8 mouse cellular contexts compared by ENCODE assay signal in the genomic region with DNA sequence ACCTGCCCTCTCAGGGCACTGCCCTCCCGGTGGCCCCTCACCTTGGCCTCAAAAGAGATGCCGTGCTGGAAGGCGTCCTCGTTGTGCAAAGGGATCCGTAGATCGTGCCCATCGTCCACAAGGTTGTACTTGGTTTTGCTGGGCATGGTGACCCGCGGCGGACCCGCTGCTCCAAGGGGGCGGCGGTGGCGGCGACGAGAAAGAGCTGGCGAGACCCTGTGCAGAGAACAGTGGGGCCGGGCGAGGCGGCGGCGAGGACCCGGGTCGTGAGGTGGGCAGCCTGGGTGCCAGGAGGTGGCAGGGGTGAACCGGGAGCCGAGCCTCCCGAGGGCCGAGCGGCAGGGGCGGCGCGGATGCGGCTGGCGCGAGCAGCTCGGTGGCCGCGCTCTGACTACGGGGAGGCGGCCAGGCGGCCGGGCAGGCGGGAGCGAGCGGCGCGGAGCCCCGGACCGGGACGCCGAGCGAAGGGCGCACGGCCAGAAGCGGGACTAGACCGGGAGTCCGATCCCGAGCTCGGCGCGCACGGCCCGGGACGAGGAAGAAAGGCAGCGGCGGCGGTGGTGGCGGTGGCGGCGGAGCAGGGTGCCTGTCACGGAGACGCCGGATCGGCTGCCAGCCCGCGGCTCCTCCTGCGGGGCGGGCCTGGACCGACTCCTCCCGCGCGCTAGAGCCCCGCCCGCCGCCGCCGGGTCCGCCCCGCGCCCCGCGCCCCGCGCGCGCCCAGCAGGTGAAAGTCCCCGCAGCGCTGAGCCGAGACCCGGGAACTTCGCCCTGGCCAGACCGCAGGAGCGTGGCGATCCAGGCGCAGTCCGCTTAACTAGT. TPM values are rescaled to one million over a fixed set of nuclear protein-coding genes. Genes with fewer than 3 reads are reported as not detected.
DNase-seq lines count a peak whose midpoint lies in the region; ATAC-seq and TF ChIP-seq lines count a peak whose summit lies in the region.

Gene Nos1ap (minus strand): TSS at position 643 of the 822 bp plus-strand sequence.

- peak within 1 kb of the TSS; percentile 94 for H3K4me2 ChIP-seq in forebrain, embryonic 14.5 days (ENCODE audit: low read length)
- peak within 1 kb of the TSS; percentile 95 for H3K4me2 ChIP-seq in liver, embryonic 14.5 days (ENCODE audit: low read depth)

- H3ac ChIP-seq in C2C12 (ENCODE audit: control insufficient read depth, insufficient read length, low read depth), result peak within 1 kb of the TSS; percentile 72

- under 1% methylated on average over 56 of the region's 106 CpGs for WGBS in forebrain, embryonic 14.5 days
- under 1% methylated on average over 92 of the region's 106 CpGs for WGBS in liver, embryonic 14.5 days (ENCODE audit: insufficient replicate concordance)

- DNase-seq in cerebellum, adult 11-12 months, result peak; percentile 78
- peak; percentile 82 for DNase-seq in forebrain, embryonic 14.5 days (ENCODE audit: low spot score)
- peak; percentile 84 to 89 for DNase-seq in heart, postnatal 10 days
- DNase-seq in kidney, postnatal 4 days, result peak; percentile 85 to 91
- peak; percentile 49 to 52 (median 51) for DNase-seq in liver, embryonic 14.5 days (ENCODE audit: low read depth in 3 of 3, low spot score in 3 of 3)
- DNase-seq in natural killer cell, adult 2 months (ENCODE audit: low spot score in 2 of 2), result peak; percentile 20 to 34
- DNase-seq in splenic B cell, adult 2 months (ENCODE audit: low read depth, low spot score), result peak; percentile 16

- no peaks in the 10 kb centered on the region for H3K36me3 ChIP-seq in C2C12 (ENCODE audit: control insufficient read depth, insufficient read depth)
- H3K36me3 ChIP-seq in forebrain, embryonic 14.5 days (ENCODE audit: control insufficient read depth, insufficient read depth, low read length), result no peaks in the 10 kb centered on the region
- no peaks in the 10 kb centered on the region; the same call in 1 of the 2 replicates for H3K36me3 ChIP-seq in liver, embryonic 14.5 days (replicated peaks; ENCODE audit: control insufficient read depth, insufficient read depth, low read depth)
- no peaks in the 10 kb centered on the region for H3K36me3 ChIP-seq in splenic B cell, adult 2 months (ENCODE audit: control insufficient read depth, insufficient read depth, low read length, poor library complexity, severe bottlenecking)

- H3K27ac ChIP-seq in forebrain, embryonic 14.5 days (ENCODE audit: low read depth, low read length), result peak within 1 kb of the TSS; percentile 76
- H3K27ac ChIP-seq in liver, embryonic 14.5 days, result no peak within 1 kb of the TSS

- H3K9me3 ChIP-seq in forebrain, embryonic 14.5 days (replicated peaks; ENCODE audit: control insufficient read depth, low read length), result no peaks in the 10 kb centered on the region
- H3K9me3 ChIP-seq in liver, embryonic 14.5 days (ENCODE audit: control insufficient read depth, low read length), result no peaks in the 10 kb centered on the region

- peaks cover 36% of the 10 kb centered on the region for H3K27me3 ChIP-seq in C2C12 (ENCODE audit: control insufficient read depth, insufficient read depth, insufficient read length)
- H3K27me3 ChIP-seq in forebrain, embryonic 14.5 days (replicated peaks; ENCODE audit: control insufficient read depth, insufficient read depth, low read length), result no peaks in the 10 kb centered on the region
- peaks cover 12% of the 10 kb centered on the region for H3K27me3 ChIP-seq in liver, embryonic 14.5 days (ENCODE audit: control insufficient read depth, insufficient read depth, low read length)
- H3K27me3 ChIP-seq in splenic B cell, adult 2 months (ENCODE audit: control insufficient read depth, insufficient read depth, low read length, poor library complexity, severe bottlenecking), result no peaks in the 10 kb centered on the region

- no peaks in the 10 kb centered on the region for H3K79me2 ChIP-seq in C2C12 (ENCODE audit: control insufficient read depth, insufficient read depth)

- TF ChIP-seq CTCF in C2C12 (IDR thresholded peaks at IDR 0.05; ENCODE audit: control insufficient read depth, insufficient read depth, insufficient read length), result no peak
- no peak for TF ChIP-seq CTCF in liver, embryonic 14.5 days (IDR thresholded peaks at IDR 0.05; ENCODE audit: low read depth)

- intact Hi-C loops in heart, postnatal 10 days (cut with DNase I), result loop anchor here (5.0 kb wide), 1 partner anchor 297 kb away; no protein-coding TSS in a partner anchor

- no peak for TF ChIP-seq EP300 in liver, embryonic 14.5 days (IDR thresholded peaks at IDR 0.05; ENCODE audit: low read depth)

- peak; percentile 96 for ATAC-seq in forebrain, embryonic 14.5 days
- peak; percentile 97 for ATAC-seq in liver, embryonic 14.5 days (ENCODE audit: insufficient read depth)

- H3K9ac ChIP-seq in forebrain, embryonic 14.5 days (ENCODE audit: low read length), result peak within 1 kb of the TSS; percentile 91
- H3K9ac ChIP-seq in liver, embryonic 14.5 days (replicated peaks), result peak within 1 kb of the TSS; percentile 83

- H3K4me1 ChIP-seq in forebrain, embryonic 14.5 days (ENCODE audit: control insufficient read depth, insufficient read depth, low read length), result peaks cover 13% of the 10 kb centered on the region; the same call in 1 of the 2 replicates
- peaks cover 0 to 6% of the 10 kb centered on the region in 2 experiments; a peak in 1 of 4 replicates for H3K4me1 ChIP-seq in liver, embryonic 14.5 days (replicated peaks; ENCODE audit: control insufficient read depth in 2 of 2, insufficient read depth in 2 of 2, low read length in 1 of 2)

- no peaks in the 10 kb centered on the region for H3K79me3 ChIP-seq in C2C12 (ENCODE audit: low read depth)

- H3K4me3 ChIP-seq in C2C12 (ENCODE audit: insufficient read depth, poor library complexity, severe bottlenecking), result peak within 1 kb of the TSS; percentile 29
- H3K4me3 ChIP-seq in forebrain, embryonic 14.5 days (ENCODE audit: low read depth, low read length), result peak within 1 kb of the TSS; percentile 89
- peak within 1 kb of the TSS; percentile 77 to 79 for H3K4me3 ChIP-seq in liver, embryonic 14.5 days (ENCODE audit: insufficient read depth in 1 of 2, low read depth in 2 of 2, low read length in 2 of 2)

TF ChIP-seq in C2C12, 6 proteins besides CTCF, POLR2A, EP300 and RAD21:
- no peak for TF ChIP-seq MYOD1 (IDR thresholded peaks at IDR 0.05; ENCODE audit: control insufficient read depth, insufficient read length, low read depth)
- no peak for TF ChIP-seq MAX (IDR thresholded peaks at IDR 0.05)
- TF ChIP-seq USF1 (IDR thresholded peaks at IDR 0.05; ENCODE audit: low read depth), result no peak
- no peak for TF ChIP-seq MYOG (IDR thresholded peaks at IDR 0.05; ENCODE audit: control insufficient read depth, extremely low read depth, insufficient read length)
- TF ChIP-seq FOSL1 (IDR thresholded peaks at IDR 0.05; ENCODE audit: insufficient read depth, low read length, poor library complexity, severe bottlenecking), result no peak

RNA-seq across cellular contexts. Expression of gene Nos1ap, which starts in this region (rescaled TPM):
- 0.14 TPM for polyA plus RNA-seq in C2C12 (2012; fragmentation: generic; extraction: Trizol)
- polyA plus RNA-seq in forebrain, embryonic 14.5 days (2014; fragmentation: Nextera tagmentation; extraction: Ambion mirVana), result 8.4 and 11.3 TPM in 2 replicates
- total RNA-seq in heart, postnatal 10 days (2021), result 10 to 100 TPM; 17.7 to 22.5 TPM
- polyA plus RNA-seq in liver, embryonic 14.5 days (2012; rRNA removed), result 1.8 and 2.6 TPM in 2 replicates
- polyA plus RNA-seq in liver, embryonic 14.5 days (2014; fragmentation: Nextera tagmentation; extraction: Ambion mirVana), result 2.2 and 3.8 TPM in 2 replicates

Comparison
In these comparisons a context has a peak if more than half of its experiments do, and no peak if none do; other contexts are left out.
1. H3K4me3 ChIP-seq: peak in every context shown above with its lines; median percentile 89 in forebrain, embryonic 14.5 days; 78 in liver, embryonic 14.5 days; 29 in C2C12.
2. DNase-seq: peak in every context shown above with its lines; median percentile 88 in kidney, postnatal 4 days; 86 in heart, postnatal 10 days; 82 in forebrain, embryonic 14.5 days; 78 in cerebellum, adult 11-12 months; 51 in liver, embryonic 14.5 days; 27 in natural killer cell, adult 2 months; 16 in splenic B cell, adult 2 months.